Mouse (Mus musculus) liver, adult 2 months (tissue): Measurements from ENCODE around the gene Anapc2.

Experiments used
- CTCF ChIP-seq: fragments of 200-500 bp; IDR thresholded peaks from 2 replicates; pipeline ENCODE4 v1.5.1; 2011; ENCODE audit warnings: low read depth, low read length, control low read depth
- POLR2A ChIP-seq: fragments of 200-500 bp; IDR thresholded peaks from 2 replicates; pipeline ENCODE4 v1.6.1; 2011; ENCODE audit warnings: low read length, control low read depth; ENCODE audit not compliant: insufficient read depth; ENCODE audit errors: extremely low read depth

DNA sequence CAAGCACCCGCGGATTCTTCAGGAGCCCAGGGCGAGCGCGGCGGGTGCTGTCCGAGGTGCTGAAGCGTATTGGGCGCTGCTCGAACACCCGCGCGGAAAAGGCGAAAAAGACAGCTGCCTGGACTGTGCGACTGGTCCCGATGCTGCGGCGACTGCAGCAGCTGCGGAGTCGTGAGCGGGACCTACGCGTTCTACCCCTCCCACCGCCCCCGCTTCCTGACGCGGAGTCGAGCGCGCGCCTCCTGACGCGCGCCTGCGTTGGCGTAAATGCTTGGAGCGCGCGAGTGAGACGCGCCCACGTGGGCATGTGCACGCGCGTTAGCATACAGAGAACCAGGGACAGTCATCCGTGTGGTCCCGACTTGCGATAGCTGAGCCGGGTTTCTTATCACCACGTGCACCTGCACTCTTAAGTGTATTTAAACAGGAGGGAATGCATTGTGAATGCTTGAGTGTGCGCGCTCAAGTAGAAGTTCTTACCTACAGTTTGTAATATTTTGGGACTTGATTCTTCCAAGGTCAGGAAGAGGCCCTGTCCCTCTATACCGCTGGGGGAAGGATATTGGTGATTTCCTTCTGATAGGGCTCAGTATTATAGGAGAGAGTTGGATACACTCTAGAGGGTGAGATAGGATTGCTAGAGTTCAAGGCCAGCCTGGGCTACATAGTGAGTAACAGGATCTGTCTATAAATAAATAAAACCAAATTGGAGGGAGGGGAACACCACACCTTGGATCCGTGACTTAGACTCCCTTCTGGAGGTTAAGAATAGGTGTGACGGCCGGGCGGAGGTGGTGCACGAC lies 46.9 kb downstream of the Anapc2 start, which contains the start of gene Grin1:
- no peak for TF ChIP-seq POLR2A
- TF ChIP-seq CTCF: no peak
